Mouse (Mus musculus) lung, postnatal 0 days (tissue): ENCODE data around the gene Sema6b.

Experiments used
- CTCF ChIP-seq: IDR thresholded peaks from 2 replicates; pipeline ENCODE4 v1.5.1; 2016; ENCODE audit warnings: antibody characterized with exemption, mild to moderate bottlenecking
- EP300 ChIP-seq: IDR thresholded peaks from 2 replicates; pipeline ENCODE4 v1.6.1; 2016; ENCODE audit warnings: antibody characterized with exemption, mild to moderate bottlenecking, control low read depth

DNA sequence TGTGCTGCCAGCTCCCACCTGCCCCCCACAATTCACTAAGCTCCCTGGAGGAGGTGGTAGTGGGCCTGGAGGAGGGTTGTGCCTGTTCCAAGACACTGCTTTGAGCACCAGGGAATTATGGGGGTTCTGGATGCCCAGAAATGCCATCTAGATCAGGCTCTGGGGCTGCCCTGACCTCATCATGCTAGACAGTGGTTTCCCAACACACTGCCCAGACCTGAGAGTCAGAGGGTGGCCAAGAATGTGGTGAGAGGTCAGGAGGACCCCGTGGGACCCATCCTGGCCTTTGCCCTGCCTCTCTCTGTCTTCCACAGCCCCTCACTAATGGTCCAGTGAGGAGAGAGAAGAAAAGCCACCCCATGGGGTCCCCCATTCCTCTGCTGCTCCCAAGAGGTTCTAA lies 29.1 kb downstream of the Sema6b start:
- no peak for TF ChIP-seq EP300
- no peak for TF ChIP-seq CTCF
